Mouse (Mus musculus) olfactory bulb, adult 2 months (tissue): Measurements from ENCODE around the gene Hlcs.

Source experiments
- CTCF ChIP-seq: fragments of 200-500 bp; IDR thresholded peaks from 2 replicates; pipeline ENCODE4 v1.5.1; 2012; ENCODE audit warnings: low read depth, mild to moderate bottlenecking, low read length, moderate library complexity; ENCODE audit not compliant: insufficient read depth
- POLR2A ChIP-seq: fragments of 200-500 bp; IDR thresholded peaks from 2 replicates; pipeline ENCODE4 v1.6.1; 2012; ENCODE audit warnings: mild to moderate bottlenecking, low read depth, low read length, moderate library complexity; ENCODE audit not compliant: insufficient read depth

DNA sequence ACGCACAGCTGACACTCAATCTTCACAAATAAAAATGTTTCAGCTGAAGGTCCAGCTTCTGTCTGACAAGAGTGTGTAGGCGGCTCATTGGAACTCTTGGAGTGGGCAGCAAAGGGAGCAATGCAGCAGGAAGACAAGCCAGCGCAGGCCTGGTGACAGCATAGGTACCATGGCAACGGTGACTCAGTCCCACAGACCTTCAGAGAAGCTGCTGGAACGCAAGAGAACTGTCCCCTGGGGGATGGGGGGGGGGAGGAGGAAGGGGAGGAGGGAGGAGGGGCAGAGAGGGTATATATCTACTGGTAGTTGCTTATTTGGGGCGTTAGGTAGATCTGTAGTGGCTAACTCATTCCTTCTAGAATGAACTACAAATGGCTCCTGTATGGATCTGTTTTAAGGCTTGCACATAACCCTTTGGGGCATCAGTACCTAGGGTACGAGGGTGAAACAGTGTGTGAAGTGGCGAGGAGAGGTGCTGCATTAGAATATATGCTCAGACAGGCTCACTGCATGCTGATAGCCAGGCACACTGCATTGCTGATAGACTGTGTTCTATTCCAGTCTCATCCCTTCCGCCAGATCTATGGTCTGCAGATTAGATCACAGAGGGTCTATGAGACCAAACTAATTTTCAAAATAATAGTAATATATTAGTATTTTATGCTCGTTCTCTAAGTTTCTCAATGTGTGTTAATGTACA, 49.0 kb upstream of the Hlcs start:
- TF ChIP-seq CTCF: no peak
- TF ChIP-seq POLR2A: no peak
